Mouse (Mus musculus) forelimb bud, embryonic 11.5 days (tissue): Measurements from ENCODE around the gene Wnt6.
"Not testable (repeated sequence)": the region's sequence is repeated elsewhere in the genome, so short reads cannot be mapped to it uniquely, and the experiment has no call there.

Experiments
- DNase-seq: peaks from one replicate; pipeline ENCODE4 v3.0.0-alpha.2; 2012; ENCODE audit warnings: low read depth, low spot score

Gene Wnt6

DNA sequence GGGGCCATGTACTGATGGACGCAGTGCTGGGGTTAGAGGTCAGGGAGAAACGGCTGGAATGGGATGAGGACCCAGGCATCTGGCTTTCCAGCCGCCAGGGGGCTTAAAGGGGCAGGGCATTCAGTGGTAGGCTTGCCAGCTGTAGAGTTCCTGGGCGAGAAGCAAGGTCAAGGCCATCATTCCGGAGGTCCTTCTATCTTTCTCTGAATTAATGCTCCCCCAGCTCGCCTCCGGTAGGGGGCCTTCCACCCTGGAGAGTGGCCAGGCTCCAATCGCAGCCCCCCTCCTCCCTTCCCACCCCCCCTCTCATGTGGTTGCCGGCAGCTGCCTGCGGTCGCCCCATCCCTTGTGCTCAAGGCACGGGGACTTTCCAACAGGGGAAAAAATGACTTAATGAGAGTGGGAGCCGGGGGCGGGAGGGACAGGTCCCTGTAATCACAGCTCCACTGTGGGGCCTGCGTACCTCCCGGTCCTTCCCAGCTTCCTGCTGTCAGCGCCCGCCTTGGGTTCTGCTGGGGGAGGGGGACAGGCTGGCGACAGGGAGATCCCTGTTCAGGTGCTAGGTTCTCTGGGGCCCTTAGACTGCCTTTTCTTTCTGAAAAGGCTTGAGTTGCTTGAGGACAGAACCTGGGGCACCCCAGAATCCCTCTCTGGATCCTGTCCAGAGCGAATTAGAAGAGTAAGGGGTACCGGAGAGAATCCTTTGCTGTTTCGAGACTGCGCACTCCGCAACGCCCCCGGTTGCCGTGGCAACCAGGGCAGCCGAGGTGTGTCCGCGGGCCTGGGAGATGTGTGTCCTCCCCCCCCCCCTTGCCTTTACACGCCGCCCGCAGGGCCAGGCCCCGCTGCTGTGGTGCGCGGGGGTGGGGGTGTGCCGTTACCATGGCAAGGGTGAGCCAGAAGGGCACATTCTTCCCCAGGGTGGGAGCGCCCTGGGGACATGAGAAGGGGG, 34.9 kb downstream of the Wnt6 start:
- no peak for DNase-seq

DNA sequence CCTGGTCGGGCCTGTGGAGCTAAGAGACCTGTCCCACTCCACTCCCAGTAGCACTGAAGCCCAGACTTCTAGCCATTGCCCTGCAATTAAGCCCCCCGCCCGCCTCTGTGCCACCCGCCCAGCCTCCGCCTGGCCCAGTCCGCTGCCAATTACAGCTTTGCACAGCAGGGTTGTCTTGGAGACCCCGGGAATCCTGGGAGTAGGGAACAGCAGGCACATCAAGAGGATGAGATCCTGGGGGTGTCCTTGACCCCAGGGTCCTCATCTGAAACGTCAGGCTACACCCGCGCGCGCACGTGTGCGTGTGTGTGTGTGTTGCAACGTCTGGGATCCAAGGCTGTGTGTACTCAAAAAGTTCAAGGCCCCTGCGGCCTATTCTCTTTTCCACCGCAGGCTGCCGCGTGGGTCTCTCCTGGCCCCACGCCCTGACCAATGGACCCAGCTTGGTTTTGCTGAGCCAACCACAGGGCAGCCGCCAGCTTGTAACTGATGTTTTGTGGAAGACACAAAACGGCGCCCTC, 35.9 kb downstream of the Wnt6 start:
- peak; percentile 49 for DNase-seq

DNA sequence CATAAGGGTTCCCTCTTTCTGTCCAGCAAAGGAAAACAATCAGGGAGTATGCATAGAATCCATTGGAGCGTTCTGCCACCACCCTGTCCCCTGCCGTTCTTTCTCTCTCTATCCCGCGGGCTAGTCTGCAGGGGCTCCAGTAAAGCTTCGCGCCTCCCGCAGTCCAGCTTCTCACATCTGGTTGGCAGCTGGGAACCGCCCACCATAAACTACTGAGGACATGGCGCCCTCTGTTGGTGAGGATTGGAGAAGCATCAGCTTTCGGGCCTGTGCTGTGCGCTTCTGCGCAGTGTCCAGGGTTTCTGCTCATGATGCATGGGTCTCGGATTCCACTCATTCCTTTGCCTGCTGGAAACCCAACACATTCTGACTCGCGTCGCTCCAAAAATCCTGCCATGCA, 36.4 kb downstream of the Wnt6 start:
- peak; percentile 98 for DNase-seq

DNA sequence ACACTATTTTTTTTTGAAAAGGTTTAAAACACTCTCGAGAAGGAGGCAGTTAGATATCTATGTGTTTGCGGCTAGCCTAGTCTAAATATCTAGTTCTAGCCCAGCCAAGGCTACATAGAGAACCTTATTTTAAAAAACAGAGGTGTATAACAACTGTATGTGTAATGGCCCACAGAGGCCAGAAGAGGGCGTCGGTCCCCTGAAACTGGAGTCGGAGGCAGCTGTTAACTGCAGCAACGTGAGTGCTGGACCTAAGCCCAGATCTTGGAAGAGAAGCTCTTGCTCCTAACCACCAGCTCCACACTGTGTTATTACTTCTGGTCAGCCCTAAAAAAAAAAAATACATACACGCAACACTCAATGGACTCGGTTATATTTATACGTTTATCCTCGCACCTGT, 37.3 kb downstream of the Wnt6 start:
- DNase-seq = no peak

DNA sequence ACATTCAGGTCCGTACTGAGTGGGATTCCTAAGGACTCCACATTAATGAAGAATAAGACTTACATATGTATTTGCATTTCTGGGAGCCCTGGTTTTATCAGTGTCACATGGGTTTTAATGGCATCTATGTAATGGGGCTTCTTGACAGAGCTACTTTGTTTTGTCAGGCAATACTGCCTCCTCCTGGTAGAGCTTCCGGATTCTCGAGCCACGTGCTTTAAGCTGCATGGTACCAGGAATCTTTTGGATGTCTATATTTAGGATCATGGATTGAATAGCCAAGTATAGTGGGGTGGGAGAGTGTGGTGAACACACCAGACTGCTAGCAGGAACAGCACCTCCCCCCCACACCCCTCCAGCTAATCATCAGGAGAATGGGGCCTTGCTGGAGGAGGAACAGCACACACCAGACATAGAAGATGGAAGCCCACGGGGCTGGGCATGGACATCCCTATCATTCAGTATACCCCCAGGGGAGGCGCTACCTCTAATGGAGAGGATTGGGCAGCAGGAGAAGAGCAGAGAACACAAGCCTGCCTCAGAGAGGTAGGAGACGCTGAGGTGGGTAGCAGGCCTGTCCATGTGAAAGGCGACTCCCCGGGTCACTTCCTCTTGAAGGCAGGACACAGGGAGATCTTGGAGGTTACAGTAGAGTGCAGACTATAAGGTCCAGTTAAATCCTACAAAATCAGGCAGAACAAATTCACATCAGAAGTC, 43.4 kb downstream of the Wnt6 start:
- no peak for DNase-seq

DNA sequence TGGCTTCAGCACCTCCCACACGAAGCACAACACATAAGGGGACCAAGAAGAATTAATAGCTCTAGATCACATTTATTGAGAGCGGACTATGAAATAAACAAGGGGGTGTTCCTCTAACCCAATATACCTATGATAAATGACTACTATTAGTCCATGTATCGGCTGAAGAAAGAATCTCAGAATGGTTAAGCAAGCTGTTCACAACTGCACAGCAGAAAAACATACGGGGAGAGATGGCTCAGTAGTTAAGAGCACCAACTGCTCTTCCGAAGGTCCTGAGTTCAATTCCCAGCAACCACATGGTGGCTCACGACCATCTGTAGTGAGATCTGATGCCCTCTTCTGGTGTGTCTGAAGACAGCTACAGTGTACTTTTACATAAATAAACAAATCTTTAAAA, 44.3 kb downstream of the Wnt6 start:
- not testable (repeated sequence) for DNase-seq

DNA sequence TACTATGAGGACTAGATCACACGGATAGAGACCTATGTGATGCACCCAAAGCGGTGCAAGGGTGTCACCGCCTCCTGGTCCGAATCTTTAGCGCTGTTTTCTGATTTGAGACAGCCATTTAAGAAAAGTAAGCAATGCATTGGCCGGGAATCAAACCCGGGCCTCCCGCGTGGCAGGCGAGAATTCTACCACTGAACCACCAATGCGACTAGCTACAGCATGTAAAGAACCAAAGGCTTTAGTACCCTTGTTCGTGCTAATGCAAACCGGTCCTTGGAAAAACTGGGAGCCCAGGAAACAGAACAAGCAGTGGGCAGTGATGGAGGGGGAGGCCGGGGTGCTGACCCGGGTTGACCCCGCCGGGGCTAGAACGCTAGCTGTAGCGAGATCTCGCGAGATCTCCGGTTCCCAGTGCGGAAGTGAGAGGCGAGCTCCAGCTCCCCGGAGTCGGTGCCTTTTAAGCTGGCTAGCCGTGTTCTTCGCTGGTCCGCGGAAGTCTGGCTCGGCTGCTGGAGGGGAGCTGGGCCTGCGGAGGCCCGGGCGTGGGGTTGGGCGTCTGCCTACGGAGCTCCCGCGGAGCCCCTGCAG, 45.0 kb downstream of the Wnt6 start:
- peak; percentile 95 for DNase-seq

DNA sequence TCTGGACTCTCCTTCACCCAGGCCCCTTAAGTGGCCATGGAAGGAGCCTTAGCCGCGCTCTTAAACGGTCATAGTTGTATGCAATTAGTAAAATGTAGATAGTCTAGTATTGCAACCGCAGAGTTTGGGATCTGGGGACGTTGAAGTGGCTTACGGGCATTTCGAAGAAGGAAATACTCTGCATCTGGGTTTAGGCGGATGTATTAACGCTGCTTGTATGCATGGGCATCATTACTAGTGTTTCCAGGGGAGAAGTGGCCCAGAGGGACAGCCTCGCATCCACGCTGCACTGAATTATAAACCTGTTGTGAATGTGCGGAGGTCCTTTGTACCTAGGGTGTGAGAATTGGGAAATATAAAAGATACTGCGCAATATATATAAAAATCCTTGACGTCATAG, 45.5 kb downstream of the Wnt6 start:
- no peak for DNase-seq

DNA sequence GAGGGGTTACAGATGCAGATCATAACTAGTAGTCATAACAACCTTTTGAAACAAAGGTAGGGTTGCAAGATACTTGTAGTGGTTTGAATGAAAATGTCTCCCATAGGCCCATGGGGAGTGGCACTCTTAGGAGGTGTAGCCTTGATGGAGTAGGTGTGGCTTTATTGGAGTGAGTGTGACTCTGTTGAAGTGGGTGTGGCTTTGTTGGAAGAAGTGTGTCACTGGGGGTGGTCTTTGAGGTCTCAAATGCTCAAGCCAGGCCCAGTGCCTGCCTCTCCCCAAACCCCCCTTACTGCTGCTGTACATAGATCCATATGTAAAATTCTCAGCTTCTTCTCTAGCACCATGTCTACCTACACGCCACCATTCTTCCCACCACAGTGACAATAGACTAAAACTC, 46.8 kb downstream of the Wnt6 start:
- DNase-seq = no peak

DNA sequence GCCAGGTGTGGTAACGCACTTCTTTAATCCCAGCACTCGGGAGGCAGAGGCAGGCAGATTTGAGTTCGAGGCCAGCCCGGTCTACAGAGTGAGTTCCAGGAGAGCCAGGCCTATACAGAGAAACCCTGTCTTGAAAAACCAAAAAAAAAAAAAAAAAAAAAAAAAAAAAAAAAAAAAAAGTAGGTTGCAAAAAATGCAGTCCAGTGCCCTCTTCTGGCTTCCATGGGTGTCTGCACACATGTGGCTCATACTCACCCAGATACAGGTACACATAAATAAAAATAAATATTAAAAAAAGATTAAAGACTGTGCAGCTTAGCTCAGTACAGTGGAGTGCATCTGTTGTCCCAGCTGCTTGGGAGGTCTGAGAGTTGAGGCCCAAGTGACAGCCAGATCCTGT, 51.9 kb downstream of the Wnt6 start:
- DNase-seq = not testable (repeated sequence)

DNA sequence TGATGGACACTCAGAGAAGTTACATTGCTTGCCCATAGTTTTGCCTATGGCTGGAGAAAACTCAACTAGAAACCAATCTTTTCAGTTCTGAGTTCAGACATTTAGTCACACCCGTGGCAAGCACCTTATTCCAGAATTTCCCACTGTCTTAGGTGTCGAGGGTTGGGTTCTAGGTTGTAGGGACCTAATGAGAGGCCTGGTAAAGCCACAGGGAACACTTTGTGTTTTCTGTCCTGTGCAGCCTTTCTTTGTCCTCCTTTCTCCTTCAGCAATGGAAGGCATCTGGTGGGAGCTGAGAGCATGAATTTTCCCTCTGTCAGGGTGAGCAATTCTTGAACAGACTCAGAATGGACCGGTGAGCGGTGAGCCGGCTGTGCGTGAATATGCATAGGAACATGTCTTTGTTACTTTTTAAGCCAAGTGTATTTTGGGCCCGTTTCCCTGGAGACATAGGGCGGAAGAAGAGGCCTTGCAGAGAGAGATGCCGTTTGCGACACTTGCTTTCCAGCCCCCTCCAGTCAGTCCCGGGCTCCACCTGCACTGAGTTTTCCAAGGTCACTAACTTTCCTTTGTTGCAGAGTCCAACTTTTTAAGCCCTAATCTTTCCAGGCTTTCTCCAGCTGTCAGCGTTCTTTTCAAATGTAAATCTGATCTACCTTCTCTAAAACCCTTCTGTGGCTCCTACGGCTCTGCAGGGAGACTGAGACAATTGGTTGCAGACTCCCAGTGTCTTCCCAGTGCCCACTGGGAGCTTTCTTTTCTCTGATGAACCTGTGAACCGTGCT, 53.0 kb downstream of the Wnt6 start:
- no peak for DNase-seq

DNA sequence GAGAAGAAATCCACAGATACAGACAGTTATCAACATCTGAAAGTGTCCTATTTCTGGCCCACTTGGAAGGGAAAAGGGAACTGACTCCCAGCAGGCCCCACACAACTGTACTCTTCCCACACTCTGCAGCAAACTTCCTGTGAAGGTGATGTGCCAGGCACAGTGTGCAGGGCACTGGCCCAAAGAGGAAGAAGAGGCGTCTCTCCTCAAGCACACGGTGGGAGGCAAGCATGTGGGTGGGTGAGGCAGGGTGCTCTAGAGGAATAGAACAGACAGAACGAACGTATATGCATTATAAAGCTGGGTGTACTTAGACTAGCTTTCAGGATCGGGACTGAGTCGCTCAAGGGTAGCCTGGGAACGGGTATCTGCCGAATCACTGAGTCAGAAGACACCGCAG, 58.4 kb downstream of the Wnt6 start:
- no peak for DNase-seq

DNA sequence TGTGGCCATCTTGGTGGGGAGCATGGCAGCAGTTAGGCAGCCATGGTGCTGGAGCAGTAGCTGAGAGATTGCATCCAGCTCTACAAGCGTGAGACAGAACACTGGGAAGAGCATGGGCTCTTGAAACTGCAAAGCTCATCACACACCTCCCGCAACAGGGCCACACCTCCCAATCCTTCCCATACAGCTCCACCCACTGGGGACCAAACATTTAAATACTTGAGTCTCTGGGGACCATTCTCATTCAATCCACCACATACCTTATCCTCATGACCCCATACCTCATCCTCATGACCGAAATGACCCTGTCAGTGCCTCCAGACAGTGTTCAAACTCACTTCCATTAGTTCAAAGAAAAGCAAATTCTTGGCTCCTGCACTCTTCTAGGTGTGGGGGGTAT, 61.6 kb downstream of the Wnt6 start:
- no peak for DNase-seq
